7 mouse cellular contexts compared by ENCODE assay signal in the genomic region with DNA sequence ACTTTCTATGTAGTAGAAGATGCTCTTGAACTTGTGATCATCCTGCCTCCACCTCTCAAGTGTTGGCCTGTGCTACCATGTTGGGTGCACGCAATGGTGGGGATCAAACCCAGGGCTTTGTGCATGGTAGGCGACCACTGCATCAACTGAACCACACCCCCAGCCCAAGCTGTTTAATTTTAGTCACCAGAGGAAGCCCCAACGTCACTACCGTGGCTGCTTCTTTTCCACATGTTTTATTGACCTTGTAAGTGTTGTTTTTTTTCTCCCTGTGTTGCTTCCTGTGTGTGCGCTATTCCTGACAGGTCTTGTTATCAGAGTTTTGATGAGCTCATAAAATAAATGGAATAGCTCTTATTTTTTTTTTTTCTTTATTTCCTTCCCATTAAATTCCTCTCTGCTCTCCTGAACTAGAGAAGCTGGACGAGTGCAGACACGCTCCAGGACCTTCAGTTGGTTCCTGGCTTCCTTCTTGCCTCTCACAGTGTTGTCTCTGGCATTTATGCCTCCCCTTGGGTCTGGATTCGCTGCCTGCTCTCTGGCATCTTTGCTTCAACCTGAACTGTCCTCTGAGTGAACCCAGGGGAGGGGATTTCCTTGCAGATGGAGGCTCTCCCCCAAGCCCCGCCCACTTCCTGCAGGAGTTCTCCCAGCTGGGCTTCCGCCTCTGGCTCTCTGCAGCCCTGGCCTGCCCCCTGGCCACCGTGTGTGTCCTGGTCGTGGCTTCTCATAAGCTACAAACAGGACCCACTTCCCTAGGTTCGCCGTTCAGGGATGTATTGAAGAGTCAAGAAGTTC.
DNase-seq lines count a peak whose midpoint lies in the region; ATAC-seq lines count a peak whose summit lies in the region.

No protein-coding gene starts in this region.

- 0 out of 2 replicates have a peak overlapping the region, but pooled peaks have one; percentile 9 for H3K4me3 ChIP-seq in lung, embryonic 16.5 days (ENCODE audit: low read length)

- DNase-seq in CD8-positive naive resting alpha-beta T cell, adult 2 months (ENCODE audit: low read depth in 2 of 2, low spot score in 2 of 2): peak; percentile 6 to 32
- peak; percentile 73 to 77 for DNase-seq in adrenal gland, adult (ENCODE audit: inconsistent age in 2 of 2, low spot score in 1 of 2)
- peak; percentile 48 to 78 for DNase-seq in gastrocnemius, postnatal 4 days (ENCODE audit: low spot score in 2 of 2)
- peak; percentile 74 for DNase-seq in kidney, adult 18-20 months
- DNase-seq in spleen, postnatal 36 days (ENCODE audit: low spot score in 2 of 2): peak; percentile 80 to 83
- DNase-seq in frontal cortex, postnatal 14 days (ENCODE audit: low spot score in 2 of 2): no peak

- H3K36me3 ChIP-seq in lung, embryonic 16.5 days (ENCODE audit: control insufficient read depth, insufficient read depth, low read length): no peaks in the 10 kb centered on the region

- H3K27me3 ChIP-seq in lung, embryonic 16.5 days (ENCODE audit: control insufficient read depth, insufficient read depth, low read depth, low read length): no peaks in the 10 kb centered on the region

- WGBS in lung, embryonic 16.5 days: 19% methylated on average over 14 of the region's 14 CpGs

- peak; percentile 88 for ATAC-seq in lung, embryonic 16.5 days (ENCODE audit: low read depth)

- peaks cover 2% of the 10 kb centered on the region; the same call in 1 of the 2 replicates for H3K9me3 ChIP-seq in lung, embryonic 16.5 days (ENCODE audit: control insufficient read depth, low read length)

- H3K9ac ChIP-seq in lung, embryonic 16.5 days (ENCODE audit: low read length): no peak overlapping the region

- peak overlapping the region; percentile 76 for H3K27ac ChIP-seq in lung, embryonic 16.5 days (ENCODE audit: low read length)

- peak overlapping the region; percentile 33 for H3K4me2 ChIP-seq in lung, embryonic 16.5 days (ENCODE audit: low read depth, low read length)

- H3K4me1 ChIP-seq in lung, embryonic 16.5 days (replicated peaks; ENCODE audit: control insufficient read depth, insufficient read depth, low read length): peaks cover 7% of the 10 kb centered on the region

Comparison
In these comparisons a context has a peak if more than half of its experiments do, and no peak if none do; other contexts are left out.
1. DNase-seq: peak in CD8-positive naive resting alpha-beta T cell, adult 2 months (2 of 2), adrenal gland, adult (2 of 2), gastrocnemius, postnatal 4 days (2 of 2), kidney, adult 18-20 months (single experiment) and spleen, postnatal 36 days (2 of 2); none in frontal cortex, postnatal 14 days (0 of 2).